Mouse (Mus musculus): ENCODE measurements around the gene Cacnb2. TPM values are rescaled to one million over a fixed set of nuclear protein-coding genes. Genes with fewer than 3 reads are reported as not detected.

Cacnb2 gene
- polyA plus RNA-seq, 1 experiment from 2014 or later, result 12.2 TPM

DNA sequence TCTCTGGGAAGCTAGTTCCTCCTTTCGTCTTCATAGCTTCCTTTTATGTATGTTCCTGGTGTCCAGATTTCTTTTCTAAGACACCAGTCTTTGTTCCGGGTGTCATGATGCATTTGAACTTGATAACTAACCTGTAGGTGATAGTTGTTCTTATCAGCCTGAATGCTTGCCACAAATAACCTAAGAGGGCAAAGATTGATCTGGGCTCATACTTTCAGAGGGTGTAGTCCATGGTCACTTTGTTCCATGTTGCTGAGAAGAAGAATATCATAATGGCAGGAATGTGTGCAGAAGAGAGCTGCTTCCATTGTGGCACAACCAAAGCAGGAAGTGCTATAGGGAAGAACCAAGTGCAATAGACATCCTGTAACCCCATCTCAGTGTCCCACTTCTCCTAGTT lies 302.0 kb downstream of the Cacnb2 start:
- Histone ChIP-seq H3K4me2 (no peak overlapping the region), H3K36me3 (ENCODE audit: control insufficient read depth, insufficient read depth, low read length) (no peaks in the 10 kb centered on the region), H3K4me1 (ENCODE audit: control insufficient read depth, insufficient read depth, low read length) (0 out of 2 replicates have a peak, but pooled peaks cover 16% of the 10 kb centered on the region), H3K9ac (ENCODE audit: low read depth, low read length) (no peak overlapping the region), H3K27me3 (ENCODE audit: control insufficient read depth, insufficient read depth, low read length) (no peaks in the 10 kb centered on the region), H3K4me3 (ENCODE audit: low read depth, low read length) (no peak overlapping the region), H3K9me3 (replicated peaks; ENCODE audit: control insufficient read depth, low read length) (no peaks in the 10 kb centered on the region), H3K27ac (ENCODE audit: low read depth, low read length) (no peak overlapping the region)
- ATAC-seq (replicated peaks; ENCODE audit: insufficient number of reproducible peaks, low FRiP score, low TSS enrichment), result no peak
- 67% methylated on average over 2 of the region's 2 CpGs for WGBS (ENCODE audit: insufficient replicate concordance)

DNA sequence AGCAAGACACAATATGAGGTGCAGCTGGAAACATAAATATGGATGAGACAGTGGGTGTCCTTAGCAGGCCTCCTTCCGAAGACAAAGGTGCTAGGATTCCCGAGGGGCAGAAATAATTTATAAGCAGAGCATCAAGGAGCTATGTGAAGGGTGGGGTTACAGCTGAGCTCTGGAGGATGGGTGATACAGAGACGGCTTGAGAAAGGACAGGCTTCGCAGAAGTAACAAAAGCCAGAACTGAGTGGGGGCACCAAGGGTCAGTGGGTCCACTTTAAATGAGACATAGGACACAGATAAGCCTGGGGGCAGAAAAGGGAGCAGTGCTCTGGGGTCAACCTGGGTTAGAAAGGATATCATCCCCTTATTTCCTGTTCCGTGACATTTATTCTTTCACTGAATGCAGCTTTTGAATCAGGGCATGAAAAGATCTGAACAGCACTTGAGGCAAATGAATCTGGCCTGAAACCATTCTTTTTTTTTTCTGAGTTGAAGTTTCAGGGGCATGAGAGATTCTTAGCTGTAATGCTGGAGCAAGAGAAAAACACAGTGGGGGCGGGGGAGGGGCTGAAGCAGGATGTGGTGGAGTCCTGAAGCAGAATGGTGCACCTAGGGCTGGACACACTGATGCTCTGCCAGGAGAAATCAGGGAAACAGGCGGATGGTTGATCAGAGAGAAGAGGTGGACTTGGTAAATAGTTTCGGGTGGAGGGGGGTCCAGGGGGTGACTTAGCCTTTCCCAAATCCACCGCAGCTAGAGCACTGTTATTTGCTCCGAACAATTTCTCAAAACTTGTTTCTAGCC lies 304.4 kb downstream of the Cacnb2 start:
- 0 out of 2 replicates have a peak, but pooled peaks cover 16% of the 10 kb centered on the region for H3K4me1 ChIP-seq (ENCODE audit: control insufficient read depth, insufficient read depth, low read length)
- no peaks in the 10 kb centered on the region for H3K27me3 ChIP-seq (ENCODE audit: control insufficient read depth, insufficient read depth, low read length)
- H3K4me2 ChIP-seq, result no peak overlapping the region
- WGBS (ENCODE audit: insufficient replicate concordance), result 39% methylated on average over 10 of the region's 10 CpGs
- no peak overlapping the region for H3K4me3 ChIP-seq (ENCODE audit: low read depth, low read length)
- no peak overlapping the region for H3K9ac ChIP-seq (ENCODE audit: low read depth, low read length)
- H3K36me3 ChIP-seq (ENCODE audit: control insufficient read depth, insufficient read depth, low read length), result no peaks in the 10 kb centered on the region
- no peak for ATAC-seq (replicated peaks; ENCODE audit: insufficient number of reproducible peaks, low FRiP score, low TSS enrichment)
- H3K27ac ChIP-seq (ENCODE audit: low read depth, low read length), result no peak overlapping the region
- H3K9me3 ChIP-seq (replicated peaks; ENCODE audit: control insufficient read depth, low read length), result no peaks in the 10 kb centered on the region

GRCm38 (mm10) chr2:14917585-14918247 lies 314.8 kb downstream of the Cacnb2 start:
- H3K36me3 ChIP-seq (ENCODE audit: control insufficient read depth, insufficient read depth, low read length), result no peaks in the 10 kb centered on the region
- no peaks in the 10 kb centered on the region for H3K9me3 ChIP-seq (replicated peaks; ENCODE audit: control insufficient read depth, low read length)
- H3K4me1 ChIP-seq (ENCODE audit: control insufficient read depth, insufficient read depth, low read length), result peaks cover 13% of the 10 kb centered on the region
- no peak overlapping the region for H3K9ac ChIP-seq (ENCODE audit: low read depth, low read length)
- no peaks in the 10 kb centered on the region for H3K27me3 ChIP-seq (ENCODE audit: control insufficient read depth, insufficient read depth, low read length)
- no peak overlapping the region for H3K4me2 ChIP-seq
- 51% methylated on average over 3 of the region's 3 CpGs for WGBS (ENCODE audit: insufficient replicate concordance)
- peak; percentile 42; the same call in 1 of the 2 replicates for ATAC-seq (replicated peaks; ENCODE audit: insufficient number of reproducible peaks, low FRiP score, low TSS enrichment)
- no peak overlapping the region for H3K4me3 ChIP-seq (ENCODE audit: low read depth, low read length)
- H3K27ac ChIP-seq (ENCODE audit: low read depth, low read length), result no peak overlapping the region

DNA sequence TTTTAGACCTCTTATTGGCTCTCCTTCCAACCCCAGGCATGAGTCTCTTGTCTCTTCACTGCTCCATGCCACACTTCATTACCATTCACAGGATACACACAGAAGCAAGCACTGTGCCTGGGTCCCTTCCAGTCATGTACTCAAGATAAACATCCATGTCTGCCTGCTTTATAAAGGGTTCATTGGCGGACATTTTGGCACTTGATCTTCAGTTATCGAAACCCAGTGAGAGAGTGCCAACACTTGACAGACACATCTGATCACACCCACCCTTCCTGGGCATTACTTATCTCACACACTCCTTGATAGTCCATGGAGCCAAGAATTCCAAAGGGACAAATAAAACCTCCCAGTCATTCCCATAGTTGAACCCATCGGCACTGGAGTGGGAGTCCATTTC lies 327.0 kb downstream of the Cacnb2 start:
- Histone ChIP-seq H3K4me2 (no peak overlapping the region), H3K9ac (ENCODE audit: low read depth, low read length) (no peak overlapping the region), H3K9me3 (replicated peaks; ENCODE audit: control insufficient read depth, low read length) (no peaks in the 10 kb centered on the region), H3K27me3 (ENCODE audit: control insufficient read depth, insufficient read depth, low read length) (no peaks in the 10 kb centered on the region), H3K27ac (ENCODE audit: low read depth, low read length) (no peak overlapping the region), H3K4me3 (ENCODE audit: low read depth, low read length) (no peak overlapping the region), H3K4me1 (ENCODE audit: control insufficient read depth, insufficient read depth, low read length) (no peaks in the 10 kb centered on the region), H3K36me3 (ENCODE audit: control insufficient read depth, insufficient read depth, low read length) (no peaks in the 10 kb centered on the region)
- no peak for ATAC-seq (replicated peaks; ENCODE audit: insufficient number of reproducible peaks, low FRiP score, low TSS enrichment)
- 47% methylated on average over 3 of the region's 3 CpGs for WGBS (ENCODE audit: insufficient replicate concordance)

GRCm38 (mm10) chr2:14931968-14932367 lies 329.1 kb downstream of the Cacnb2 start:
- H3K4me2 ChIP-seq, result no peak overlapping the region
- no peaks in the 10 kb centered on the region for H3K9me3 ChIP-seq (replicated peaks; ENCODE audit: control insufficient read depth, low read length)
- whole genome bisulfite sequencing (ENCODE audit: insufficient replicate concordance), result 57% methylated on average over 2 of the region's 2 CpGs
- H3K27ac ChIP-seq (ENCODE audit: low read depth, low read length), result no peak overlapping the region
- no peak for ATAC-seq (replicated peaks; ENCODE audit: insufficient number of reproducible peaks, low FRiP score, low TSS enrichment)
- H3K4me1 ChIP-seq (ENCODE audit: control insufficient read depth, insufficient read depth, low read length), result peaks cover 4% of the 10 kb centered on the region; the same call in 1 of the 2 replicates
- no peak overlapping the region for H3K9ac ChIP-seq (ENCODE audit: low read depth, low read length)
- H3K36me3 ChIP-seq (ENCODE audit: control insufficient read depth, insufficient read depth, low read length), result no peaks in the 10 kb centered on the region
- no peak overlapping the region for H3K4me3 ChIP-seq (ENCODE audit: low read depth, low read length)
- no peaks in the 10 kb centered on the region for H3K27me3 ChIP-seq (ENCODE audit: control insufficient read depth, insufficient read depth, low read length)

DNA sequence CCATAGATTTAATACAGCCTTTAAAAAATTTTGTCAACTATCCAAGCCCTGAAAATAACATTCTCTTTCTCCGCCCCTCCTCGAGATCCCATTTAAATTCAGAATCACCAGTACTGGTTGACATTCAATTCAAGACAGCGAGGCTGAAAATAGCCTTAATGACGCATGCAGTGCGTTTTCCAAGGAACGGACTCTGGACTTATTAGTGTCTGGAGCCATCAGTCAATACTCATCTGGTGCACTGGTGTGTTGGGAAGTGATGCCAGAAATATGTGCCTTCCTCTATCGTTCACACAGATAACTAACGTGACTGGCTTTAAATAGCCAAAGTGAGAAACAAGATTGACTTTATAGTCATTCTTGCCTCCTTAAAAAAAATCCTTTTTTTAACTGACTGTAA lies 333.6 kb downstream of the Cacnb2 start:
- Histone ChIP-seq H3K9ac (ENCODE audit: low read depth, low read length) (no peak overlapping the region), H3K4me1 (ENCODE audit: control insufficient read depth, insufficient read depth, low read length) (peaks cover 6% of the 10 kb centered on the region), H3K27me3 (ENCODE audit: control insufficient read depth, insufficient read depth, low read length) (no peaks in the 10 kb centered on the region), H3K9me3 (replicated peaks; ENCODE audit: control insufficient read depth, low read length) (no peaks in the 10 kb centered on the region), H3K36me3 (ENCODE audit: control insufficient read depth, insufficient read depth, low read length) (no peaks in the 10 kb centered on the region), H3K4me2 (no peak overlapping the region), H3K4me3 (ENCODE audit: low read depth, low read length) (no peak overlapping the region), H3K27ac (ENCODE audit: low read depth, low read length) (0 out of 2 replicates have a peak overlapping the region, but pooled peaks have one; percentile 50)
- no peak for ATAC-seq (replicated peaks; ENCODE audit: insufficient number of reproducible peaks, low FRiP score, low TSS enrichment)
- WGBS (ENCODE audit: insufficient replicate concordance), result 44% methylated on average over 8 of the region's 8 CpGs

GRCm38 (mm10) chr2:14942261-14942660 lies 339.4 kb downstream of the Cacnb2 start:
- H3K27me3 ChIP-seq (ENCODE audit: control insufficient read depth, insufficient read depth, low read length), result no peaks in the 10 kb centered on the region
- peaks cover under 1% of the 10 kb centered on the region; the same call in 1 of the 2 replicates for H3K4me1 ChIP-seq (ENCODE audit: control insufficient read depth, insufficient read depth, low read length)
- 87% methylated on average over 4 of the region's 4 CpGs for WGBS (ENCODE audit: insufficient replicate concordance)
- no peak overlapping the region for H3K4me3 ChIP-seq (ENCODE audit: low read depth, low read length)
- H3K36me3 ChIP-seq (ENCODE audit: control insufficient read depth, insufficient read depth, low read length), result no peaks in the 10 kb centered on the region
- H3K9me3 ChIP-seq (replicated peaks; ENCODE audit: control insufficient read depth, low read length), result no peaks in the 10 kb centered on the region
- H3K27ac ChIP-seq (ENCODE audit: low read depth, low read length), result no peak overlapping the region
- H3K9ac ChIP-seq (ENCODE audit: low read depth, low read length), result no peak overlapping the region
- no peak for ATAC-seq (replicated peaks; ENCODE audit: insufficient number of reproducible peaks, low FRiP score, low TSS enrichment)
- no peak overlapping the region for H3K4me2 ChIP-seq

DNA sequence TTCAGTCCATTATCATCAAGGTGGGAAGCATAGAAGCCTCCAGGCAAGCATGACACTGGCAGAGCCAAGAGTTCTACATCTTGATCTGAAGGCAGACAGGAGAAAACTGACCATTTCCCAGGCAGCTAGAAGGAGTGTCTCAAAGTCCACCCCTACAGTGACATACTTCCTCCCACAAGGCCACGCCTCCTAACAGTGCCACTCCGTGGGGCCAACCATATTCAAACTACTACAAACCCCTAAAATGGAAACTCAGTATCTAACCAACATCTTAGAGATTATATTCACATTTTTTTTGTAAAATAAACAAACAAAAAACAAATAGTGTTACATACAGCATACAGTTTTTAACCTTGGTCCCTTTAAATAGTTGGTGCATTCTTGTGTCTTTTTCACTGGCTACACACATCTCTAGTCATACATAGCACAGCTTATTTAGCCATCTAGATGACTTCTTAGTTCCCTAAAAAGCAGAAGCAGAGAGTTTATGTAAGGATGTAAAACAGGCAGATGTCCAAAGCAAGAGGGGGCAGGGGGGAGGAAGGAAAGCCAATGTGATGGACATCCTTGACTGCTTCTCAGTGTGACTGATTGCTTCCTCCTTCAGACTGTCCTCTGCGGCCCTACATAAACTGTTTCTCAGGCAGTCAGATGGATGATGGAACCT lies 340.9 kb downstream of the Cacnb2 start:
- no peak overlapping the region for H3K27ac ChIP-seq (ENCODE audit: low read depth, low read length)
- no peak overlapping the region for H3K4me2 ChIP-seq
- no peak overlapping the region for H3K9ac ChIP-seq (ENCODE audit: low read depth, low read length)
- H3K4me3 ChIP-seq (ENCODE audit: low read depth, low read length), result no peak overlapping the region
- no peaks in the 10 kb centered on the region for H3K4me1 ChIP-seq (ENCODE audit: control insufficient read depth, insufficient read depth, low read length)
- H3K9me3 ChIP-seq (replicated peaks; ENCODE audit: control insufficient read depth, low read length), result no peaks in the 10 kb centered on the region
- WGBS (ENCODE audit: insufficient replicate concordance), result 82% methylated on average over 3 of the region's 3 CpGs
- H3K36me3 ChIP-seq (ENCODE audit: control insufficient read depth, insufficient read depth, low read length), result no peaks in the 10 kb centered on the region
- H3K27me3 ChIP-seq (ENCODE audit: control insufficient read depth, insufficient read depth, low read length), result no peaks in the 10 kb centered on the region
- no peak for ATAC-seq (replicated peaks; ENCODE audit: insufficient number of reproducible peaks, low FRiP score, low TSS enrichment)

All from heart, embryonic 11.5 days (tissue).